Mouse (Mus musculus): ENCODE results near the gene Gm42417. TPM values are rescaled to one million over a fixed set of nuclear protein-coding genes. Genes with fewer than 3 reads are reported as not detected.

Gene Gm42417
- total RNA-seq, 2 experiments from 2014 or later, result 2.4 TPM; not detected in 1

DNA sequence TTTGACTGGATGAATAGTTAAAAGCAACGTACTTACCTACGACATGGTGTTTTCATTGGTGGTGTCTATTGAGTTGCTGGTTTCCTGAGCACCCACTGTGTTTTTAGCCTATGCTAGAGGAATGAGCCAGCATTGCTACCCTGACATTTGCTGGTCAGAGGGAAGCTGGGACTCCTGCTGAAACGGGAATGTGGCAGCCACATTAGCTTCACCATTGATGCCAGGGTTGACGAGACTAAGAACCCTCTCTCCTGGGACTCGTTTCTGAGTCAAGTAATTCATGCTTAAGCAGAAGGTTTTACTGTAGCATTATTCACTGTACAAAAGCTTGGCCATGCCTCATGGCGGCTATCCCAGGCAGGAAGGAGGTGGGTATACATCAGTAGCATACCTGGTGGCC is 49.6 kb downstream of the Gm42417 start:
- ATAC-seq (replicated peaks; ENCODE audit: low FRiP score, low TSS enrichment, poor library complexity, severe bottlenecking), result no peak

DNA sequence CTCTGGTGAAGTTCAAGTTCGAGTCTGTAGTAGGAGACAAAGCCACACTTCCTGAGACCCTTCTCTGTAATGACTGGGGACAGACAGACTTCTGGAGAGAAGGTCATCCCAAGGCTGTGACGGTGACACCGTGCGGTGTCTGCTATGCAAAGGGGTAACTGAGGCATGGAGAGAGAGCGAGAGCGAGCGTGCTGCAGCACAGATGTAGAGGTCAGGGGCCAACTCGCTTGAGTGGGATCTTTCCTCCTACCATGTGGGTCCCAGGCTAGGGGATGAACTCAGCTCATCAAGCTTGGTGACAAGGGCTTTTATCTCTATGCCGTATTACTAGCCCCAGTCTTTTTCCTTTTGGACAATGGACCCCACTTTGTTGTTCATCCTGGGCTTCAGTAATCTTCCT is 52.1 kb downstream of the Gm42417 start:
- no peak for ATAC-seq (replicated peaks; ENCODE audit: low FRiP score, low TSS enrichment, poor library complexity, severe bottlenecking)

DNA sequence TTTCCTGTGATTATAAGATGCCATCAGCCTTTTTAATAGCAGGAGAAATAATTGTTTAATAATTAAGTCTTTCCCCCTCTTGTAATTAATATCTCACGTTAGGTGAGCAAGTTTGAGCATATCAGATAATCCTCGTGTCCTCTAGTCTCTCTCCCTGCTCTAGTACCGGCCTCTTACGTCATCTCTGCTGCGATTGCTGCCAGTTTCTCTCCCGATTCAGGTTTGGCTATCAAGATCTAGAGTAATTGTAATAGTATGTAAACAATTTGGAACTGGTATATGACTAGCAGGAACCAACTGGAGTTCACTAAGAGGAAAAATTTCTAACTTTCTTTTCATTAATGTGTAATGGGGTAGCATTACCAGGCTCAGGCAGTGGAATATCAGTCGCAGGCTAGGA is 54.1 kb downstream of the Gm42417 start:
- ATAC-seq (replicated peaks; ENCODE audit: low FRiP score, low TSS enrichment, poor library complexity, severe bottlenecking), result no peak

DNA sequence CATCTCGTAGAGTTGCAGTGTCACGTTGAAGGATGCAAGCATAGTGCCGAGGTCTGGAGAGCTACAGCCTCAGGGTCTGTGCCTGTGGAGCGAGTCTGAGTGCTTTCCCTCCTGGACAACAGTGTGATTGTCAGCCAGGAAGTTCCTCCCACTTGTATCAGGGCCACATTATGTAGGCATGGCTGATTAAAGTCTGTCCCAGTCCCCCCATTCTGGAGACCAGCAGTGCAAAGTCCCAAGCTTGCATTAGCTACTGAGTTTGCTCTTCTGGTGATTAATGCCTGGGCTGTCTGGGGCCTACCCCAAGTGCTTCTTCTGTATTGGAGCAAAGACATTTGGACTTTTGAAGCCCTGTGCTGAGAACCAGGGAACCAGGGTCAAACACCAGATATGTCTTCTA is 55.4 kb downstream of the Gm42417 start:
- no peak for ATAC-seq (replicated peaks; ENCODE audit: low FRiP score, low TSS enrichment, poor library complexity, severe bottlenecking)

Other genes starting within 250 kb of the Gm42417 start
- 6.0 and 7.6 TPM in 2 replicates for gene Arid5a, start 231.7 kb downstream of the Gm42417 start, total RNA-seq (2014; fragmentation: Nextera tagmentation)
- gene Arid5a, start 231.7 kb downstream of the Gm42417 start, total RNA-seq (2017), result 3.2 and 4.3 TPM in 2 replicates
- 42.5 and 46.3 TPM in 2 replicates for gene Kansl3, start 170.2 kb downstream of the Gm42417 start, total RNA-seq (2014; fragmentation: Nextera tagmentation)
- 24.6 and 50.0 TPM in 2 replicates for gene Kansl3, start 170.2 kb downstream of the Gm42417 start, total RNA-seq (2017)
- not detected in 2 replicates for gene Fer1l5, start 167.1 kb downstream of the Gm42417 start, total RNA-seq (2014; fragmentation: Nextera tagmentation)
- not detected in 2 replicates for gene Fer1l5, start 167.1 kb downstream of the Gm42417 start, total RNA-seq (2017)
- 9.3 and 13.5 TPM in 2 replicates for gene Lman2l, start 94.2 kb downstream of the Gm42417 start, total RNA-seq (2014; fragmentation: Nextera tagmentation)
- gene Lman2l, start 94.2 kb downstream of the Gm42417 start, total RNA-seq (2017), result 1.8 and 7.4 TPM in 2 replicates
- 2.7 and 3.3 TPM in 2 replicates for gene Cnnm4, start 67.8 kb downstream of the Gm42417 start, total RNA-seq (2014; fragmentation: Nextera tagmentation)
- gene Cnnm4, start 67.8 kb downstream of the Gm42417 start, total RNA-seq (2017), result 2.6 and 3.0 TPM in 2 replicates
- 12.6 and 15.9 TPM in 2 replicates for gene Cnnm3, start 27.6 kb downstream of the Gm42417 start, total RNA-seq (2014; fragmentation: Nextera tagmentation)
- 8.3 and 8.8 TPM in 2 replicates for gene Cnnm3, start 27.6 kb downstream of the Gm42417 start, total RNA-seq (2017)
- gene Ankrd23, start 2.5 kb downstream of the Gm42417 start, total RNA-seq (2014; fragmentation: Nextera tagmentation), result 2.5 and 10.5 TPM in 2 replicates
- gene Ankrd23, start 2.5 kb downstream of the Gm42417 start, total RNA-seq (2017), result 0.30 and 8.3 TPM in 2 replicates
- gene Ankrd39, start 8.0 kb upstream of the Gm42417 start, total RNA-seq (2014; fragmentation: Nextera tagmentation), result 7.7 and 9.3 TPM in 2 replicates
- gene Ankrd39, start 8.0 kb upstream of the Gm42417 start, total RNA-seq (2017), result 3.1 and 4.0 TPM in 2 replicates
- gene Sema4c, start 18.9 kb upstream of the Gm42417 start, total RNA-seq (2014; fragmentation: Nextera tagmentation), result 0.17 and 1.6 TPM in 2 replicates
- 0.50 and 0.70 TPM in 2 replicates for gene Sema4c, start 18.9 kb upstream of the Gm42417 start, total RNA-seq (2017)
- not detected in 2 replicates for gene Fam178b, start 143.8 kb upstream of the Gm42417 start, total RNA-seq (2014; fragmentation: Nextera tagmentation)
- not detected in 2 replicates for gene Fam178b, start 143.8 kb upstream of the Gm42417 start, total RNA-seq (2017)
- gene Cox5b, start 152.0 kb upstream of the Gm42417 start, total RNA-seq (2014; fragmentation: Nextera tagmentation), result 728 and 806 TPM in 2 replicates
- gene Cox5b, start 152.0 kb upstream of the Gm42417 start, total RNA-seq (2017), result 1,234 and 1,237 TPM in 2 replicates
- gene 4933424G06Rik, start 170.7 kb upstream of the Gm42417 start, total RNA-seq (2014; fragmentation: Nextera tagmentation), result not detected in 2 replicates
- gene 4933424G06Rik, start 170.7 kb upstream of the Gm42417 start, total RNA-seq (2017), result not detected in 2 replicates
- gene Actr1b, start 175.0 kb upstream of the Gm42417 start, total RNA-seq (2014; fragmentation: Nextera tagmentation), result 45.8 and 49.2 TPM in 2 replicates
- 49.1 and 51.1 TPM in 2 replicates for gene Actr1b, start 175.0 kb upstream of the Gm42417 start, total RNA-seq (2017)
- 2.5 and 3.9 TPM in 2 replicates for gene Zap70, start 222.4 kb upstream of the Gm42417 start, total RNA-seq (2014; fragmentation: Nextera tagmentation)
- 1.3 and 1.7 TPM in 2 replicates for gene Zap70, start 222.4 kb upstream of the Gm42417 start, total RNA-seq (2017)

Measured in megakaryocyte-erythroid progenitor cell, adult 5-6 weeks (primary cell).